Mouse (Mus musculus) stomach, embryonic 16.5 days (tissue): ENCODE data around the gene Agap1. TPM values are rescaled to one million over a fixed set of nuclear protein-coding genes. Genes with fewer than 3 reads are reported as not detected.

ENCODE experiments used
- ATAC-seq: fragments of 200-750 bp; cut with Nextera tagmentation; 2 replicates; pipeline ENCODE4 v1.8.0; 2017; ENCODE audit warnings: moderate number of reproducible peaks, moderate TSS enrichment; ENCODE audit not compliant: insufficient read depth, low FRiP score
- H3K27ac ChIP-seq: fragments of 300-500 bp; sonication (generic); 2 replicates; pipeline ENCODE4 v1.5.1; 2014; ENCODE audit warnings: low read length
- H3K27me3 ChIP-seq: fragments of 300-500 bp; sonication (generic); 2 replicates; pipeline ENCODE4 v1.6.1; 2014; ENCODE audit warnings: low read length, control low read depth, mixed read lengths; ENCODE audit not compliant: control insufficient read depth, insufficient read depth
- H3K36me3 ChIP-seq: fragments of 300-500 bp; sonication (generic); 2 replicates; pipeline ENCODE4 v1.6.1; 2014; ENCODE audit warnings: low read length; ENCODE audit not compliant: control insufficient read depth, insufficient read depth
- H3K4me1 ChIP-seq: fragments of 300-500 bp; sonication (generic); 2 replicates; pipeline ENCODE4 v1.6.1; 2014; ENCODE audit warnings: low read length, control low read depth, mixed read lengths; ENCODE audit not compliant: control insufficient read depth, insufficient read depth
- H3K4me2 ChIP-seq: fragments of 300-500 bp; sonication (generic); 2 replicates; pipeline ENCODE4 v1.6.1; 2014; ENCODE audit warnings: low read depth, low read length, mixed read lengths
- H3K4me3 ChIP-seq: fragments of 300-500 bp; sonication (generic); replicated peaks from 2 replicates; pipeline ENCODE4 v1.5.1; 2014; ENCODE audit warnings: mild to moderate bottlenecking, low read length
- H3K9ac ChIP-seq: fragments of 300-500 bp; sonication (generic); 2 replicates; pipeline ENCODE4 v1.6.1; 2014; ENCODE audit warnings: low read length
- H3K9me3 ChIP-seq: fragments of 300-500 bp; sonication (generic); replicated peaks from 2 replicates; pipeline ENCODE4 v1.6.1; 2016; ENCODE audit warnings: low read length, control low read depth; ENCODE audit not compliant: control insufficient read depth
- WGBS: fragments of 180-500 bp; shearing (Covaris S2); extraction: QIAGEN DNeasy Blood & Tissue Kit; methylation state at CpG from one replicate; pipeline ENCODE4 v1.1.7; 2014; 5-methylcytosine and 5-hydroxymethylcytosine counted together
- polyA plus RNA-seq: library from polyadenylated mRNA; unstranded; fragments of >200 nt; fragmentation: Nextera tagmentation; extraction: Ambion mirVana; gene quantifications from 2 replicates; pipeline ENCODE4 v1.2.1, GENCODE M21; 2015

The Agap1 gene
- polyA plus RNA-seq, 1 experiment from 2014 or later, result 5.8 TPM

DNA sequence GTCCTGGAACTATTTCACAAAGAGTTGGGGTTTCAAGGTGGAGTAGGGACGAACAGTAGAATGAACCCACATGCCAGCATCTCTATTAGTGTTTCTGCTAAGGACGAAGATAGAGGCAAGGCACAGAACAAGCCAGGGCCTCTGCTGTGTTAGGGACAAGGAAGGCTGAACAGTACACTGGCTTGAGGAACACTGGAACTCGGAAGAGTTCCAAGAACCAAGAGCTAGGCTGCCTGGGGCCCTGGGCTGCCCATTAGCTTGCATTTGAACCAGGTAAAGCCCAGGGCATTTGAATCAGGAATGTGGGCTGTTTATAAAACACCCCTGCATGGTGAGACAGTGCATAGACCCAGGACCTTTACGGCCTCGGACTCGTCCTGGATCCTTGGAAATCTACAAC is 940 bp upstream of the Agap1 start:
- Histone ChIP-seq H3K9me3 (0 out of 2 replicates have a peak, but pooled peaks cover 4% of the 10 kb centered on the region), H3K9ac (peak overlapping the region; percentile 90), H3K4me2 (peak overlapping the region; percentile 91), H3K4me1 (peaks cover 14% of the 10 kb centered on the region), H3K4me3 (peak overlapping the region; percentile 68), H3K27me3 (no peaks in the 10 kb centered on the region), H3K27ac (no peak overlapping the region), H3K36me3 (no peaks in the 10 kb centered on the region)
- 36% methylated on average over 6 of the region's 6 CpGs for WGBS
- ATAC-seq, result no peak

DNA sequence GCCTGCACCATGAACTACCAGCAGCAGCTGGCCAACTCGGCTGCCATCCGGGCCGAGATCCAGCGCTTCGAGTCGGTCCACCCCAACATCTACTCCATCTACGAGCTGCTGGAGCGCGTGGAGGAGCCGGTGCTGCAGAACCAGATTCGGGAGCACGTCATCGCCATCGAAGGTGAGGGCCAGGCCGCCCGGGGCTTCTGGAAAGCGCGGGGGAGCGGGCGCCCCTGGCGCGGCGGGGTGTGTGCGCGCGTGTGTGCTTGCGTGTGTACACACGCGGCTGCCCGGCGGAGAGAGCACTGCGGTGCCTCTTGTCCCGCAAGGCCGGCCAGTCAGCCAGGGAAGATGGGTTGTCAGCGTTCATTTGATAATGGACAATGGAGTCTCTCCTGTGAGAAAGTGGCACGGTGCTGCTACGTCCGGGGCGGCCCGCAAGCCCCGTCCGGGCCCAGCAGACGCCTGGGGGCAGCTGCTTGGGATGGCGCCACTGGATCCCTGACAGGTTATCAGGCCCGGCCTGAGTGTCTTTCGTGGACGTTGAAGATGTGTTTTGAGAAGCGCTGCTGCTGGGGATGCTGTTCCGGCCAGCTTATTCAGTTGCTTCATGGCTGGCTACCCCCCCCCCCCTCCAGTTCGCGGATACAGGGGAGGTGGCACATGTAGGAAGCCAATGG is 950 bp downstream of the Agap1 start:
- H3K27ac ChIP-seq, result peak overlapping the region; percentile 78; the same call in 1 of the 2 replicates
- no peaks in the 10 kb centered on the region for H3K27me3 ChIP-seq
- H3K4me2 ChIP-seq, result peak overlapping the region; percentile 91
- H3K4me3 ChIP-seq, result peak overlapping the region; percentile 68
- no peak for ATAC-seq
- no peaks in the 10 kb centered on the region for H3K36me3 ChIP-seq
- WGBS, result under 1% methylated on average over 51 of the region's 51 CpGs
- H3K9me3 ChIP-seq, result 0 out of 2 replicates have a peak, but pooled peaks cover 4% of the 10 kb centered on the region
- H3K4me1 ChIP-seq, result peaks cover 26% of the 10 kb centered on the region
- H3K9ac ChIP-seq, result peak overlapping the region; percentile 90

DNA sequence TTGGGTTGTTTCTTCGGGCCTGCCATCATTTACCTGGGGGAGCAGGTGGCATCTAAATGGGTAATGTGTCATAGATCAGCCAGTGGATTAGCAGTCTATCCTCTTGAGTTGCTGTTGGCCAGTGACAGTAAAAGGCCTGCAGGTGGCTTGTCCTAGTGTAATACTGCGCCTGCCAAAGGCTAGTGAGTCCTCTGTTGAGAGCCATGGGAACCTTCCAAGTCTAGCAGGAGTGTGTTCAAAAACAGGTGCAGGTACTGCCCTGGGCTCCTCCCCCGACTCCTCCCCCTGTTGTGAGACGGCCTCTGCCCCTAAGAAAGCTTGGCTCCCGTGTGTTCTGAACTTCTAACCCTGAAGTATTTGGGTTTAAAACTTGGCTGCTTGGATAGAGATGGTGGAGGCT is 1.9 kb downstream of the Agap1 start:
- peak overlapping the region; percentile 91 for H3K4me2 ChIP-seq
- H3K9me3 ChIP-seq, result 0 out of 2 replicates have a peak, but pooled peaks cover 4% of the 10 kb centered on the region
- peak overlapping the region; percentile 68 for H3K4me3 ChIP-seq
- no peaks in the 10 kb centered on the region for H3K36me3 ChIP-seq
- H3K27me3 ChIP-seq, result no peaks in the 10 kb centered on the region
- ATAC-seq, result no peak
- peaks cover 27% of the 10 kb centered on the region for H3K4me1 ChIP-seq
- WGBS, result 29% methylated on average over 5 of the region's 5 CpGs
- peak overlapping the region; percentile 90; the same call in 1 of the 2 replicates for H3K9ac ChIP-seq
- 0 out of 2 replicates have a peak overlapping the region, but pooled peaks have one; percentile 3 for H3K27ac ChIP-seq

DNA sequence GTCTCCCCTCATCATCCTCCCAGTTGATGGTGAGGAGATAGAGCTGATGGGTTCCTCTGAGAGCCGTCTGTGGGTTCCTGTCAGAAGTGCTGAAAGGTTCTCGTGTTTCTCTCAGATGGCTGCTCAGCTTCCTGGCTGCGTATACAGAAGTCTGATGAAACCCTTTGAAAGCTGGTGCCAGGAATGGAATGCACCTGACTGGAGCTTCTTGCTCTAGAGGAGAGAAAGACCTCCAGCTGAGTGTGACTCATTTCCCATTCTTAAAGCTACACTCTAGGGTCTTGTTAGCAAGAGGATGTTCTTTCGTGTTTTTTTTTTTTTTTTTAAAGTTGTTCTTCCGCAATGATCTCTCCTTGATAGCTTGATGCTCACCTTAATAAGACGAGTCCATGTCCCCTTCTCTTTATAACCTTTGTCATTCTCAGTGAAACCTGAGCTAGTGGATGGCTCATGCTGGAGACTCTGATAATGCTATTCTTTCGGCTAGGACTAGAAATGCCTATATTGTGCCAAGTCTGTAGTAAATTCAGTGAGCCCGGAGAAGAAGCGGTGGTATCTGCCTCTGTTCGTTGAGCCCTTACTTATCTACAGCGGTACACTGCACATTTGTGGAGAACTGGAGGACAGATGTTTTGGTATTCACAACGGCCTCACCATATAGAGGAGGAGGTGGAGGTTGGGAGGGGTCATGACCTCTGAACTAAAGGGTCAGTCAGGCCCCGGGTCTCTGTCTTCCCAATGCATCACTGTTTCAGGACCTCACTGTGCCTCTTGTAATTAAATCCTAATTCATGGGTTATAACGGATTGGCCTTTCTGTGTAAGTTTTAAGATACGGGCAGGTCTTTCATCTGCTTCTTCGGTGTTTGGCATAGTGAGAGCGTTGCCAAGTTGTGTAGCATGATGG is 2.8 kb downstream of the Agap1 start:
- Histone ChIP-seq H3K4me3 (0 out of 2 replicates have a peak overlapping the region, but pooled peaks have one; percentile 68), H3K9ac (no peak overlapping the region), H3K9me3 (0 out of 2 replicates have a peak, but pooled peaks cover 4% of the 10 kb centered on the region), H3K4me1 (peaks cover 27% of the 10 kb centered on the region), H3K27me3 (no peaks in the 10 kb centered on the region), H3K4me2 (peak overlapping the region; percentile 91; the same call in 1 of the 2 replicates), H3K27ac (no peak overlapping the region), H3K36me3 (no peaks in the 10 kb centered on the region)
- ATAC-seq, result no peak
- 70% methylated on average over 17 of the region's 17 CpGs for WGBS

DNA sequence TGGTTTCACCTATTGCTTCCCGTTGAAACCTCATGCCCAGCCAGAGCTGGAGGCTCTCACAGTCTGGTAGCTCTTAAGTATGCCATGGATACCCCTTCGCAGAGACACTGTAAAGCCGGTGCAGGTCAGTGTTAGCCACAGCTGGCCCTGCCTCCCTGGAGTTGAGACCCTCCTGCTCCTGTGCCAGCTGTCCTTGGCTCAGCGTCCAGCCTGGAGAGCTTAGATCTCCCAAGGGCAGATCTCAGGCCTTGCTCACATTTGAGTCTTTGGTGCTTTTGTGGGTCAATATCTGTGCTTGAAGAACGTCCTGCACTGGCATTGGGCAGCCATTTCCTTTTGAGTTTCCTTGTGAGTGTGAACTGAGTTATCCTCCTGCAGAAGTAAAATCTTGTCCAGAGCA is 7.3 kb downstream of the Agap1 start:
- H3K4me2 ChIP-seq, result no peak overlapping the region
- H3K4me1 ChIP-seq, result peaks cover 40% of the 10 kb centered on the region
- H3K27me3 ChIP-seq, result no peaks in the 10 kb centered on the region
- H3K36me3 ChIP-seq, result no peaks in the 10 kb centered on the region
- H3K9me3 ChIP-seq, result 0 out of 2 replicates have a peak, but pooled peaks cover 4% of the 10 kb centered on the region
- no peak for ATAC-seq
- H3K27ac ChIP-seq, result no peak overlapping the region
- H3K9ac ChIP-seq, result no peak overlapping the region
- H3K4me3 ChIP-seq, result no peak overlapping the region
- 78% methylated on average over 5 of the region's 5 CpGs for WGBS

DNA sequence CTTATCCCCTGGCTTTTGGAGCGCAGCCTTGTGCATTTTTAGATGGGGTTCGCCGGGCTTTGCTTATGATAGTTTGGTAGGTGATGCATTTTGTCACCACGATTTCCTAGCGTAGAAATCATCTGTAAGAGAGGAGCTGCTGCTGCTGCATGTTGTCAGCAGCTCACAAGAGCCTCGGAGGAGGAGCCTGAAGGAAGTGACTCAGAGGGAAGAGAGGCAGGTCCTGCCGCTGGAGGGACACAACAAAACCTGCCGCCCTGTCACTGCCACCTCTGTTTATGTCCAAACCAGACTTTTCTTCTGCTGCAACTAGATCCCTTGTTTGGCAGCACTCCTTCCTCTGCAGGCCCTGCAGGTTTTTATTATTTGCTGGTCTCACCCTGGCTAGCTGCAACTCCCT is 8.5 kb downstream of the Agap1 start:
- Histone ChIP-seq H3K4me1 (peaks cover 51% of the 10 kb centered on the region), H3K9me3 (0 out of 2 replicates have a peak, but pooled peaks cover 4% of the 10 kb centered on the region), H3K4me3 (no peak overlapping the region), H3K36me3 (no peaks in the 10 kb centered on the region), H3K9ac (peak overlapping the region; percentile 2; the same call in 1 of the 2 replicates), H3K27me3 (no peaks in the 10 kb centered on the region), H3K4me2 (peak overlapping the region; percentile 29; the same call in 1 of the 2 replicates), H3K27ac (no peak overlapping the region)
- no peak for ATAC-seq
- 28% methylated on average over 8 of the region's 8 CpGs for WGBS

DNA sequence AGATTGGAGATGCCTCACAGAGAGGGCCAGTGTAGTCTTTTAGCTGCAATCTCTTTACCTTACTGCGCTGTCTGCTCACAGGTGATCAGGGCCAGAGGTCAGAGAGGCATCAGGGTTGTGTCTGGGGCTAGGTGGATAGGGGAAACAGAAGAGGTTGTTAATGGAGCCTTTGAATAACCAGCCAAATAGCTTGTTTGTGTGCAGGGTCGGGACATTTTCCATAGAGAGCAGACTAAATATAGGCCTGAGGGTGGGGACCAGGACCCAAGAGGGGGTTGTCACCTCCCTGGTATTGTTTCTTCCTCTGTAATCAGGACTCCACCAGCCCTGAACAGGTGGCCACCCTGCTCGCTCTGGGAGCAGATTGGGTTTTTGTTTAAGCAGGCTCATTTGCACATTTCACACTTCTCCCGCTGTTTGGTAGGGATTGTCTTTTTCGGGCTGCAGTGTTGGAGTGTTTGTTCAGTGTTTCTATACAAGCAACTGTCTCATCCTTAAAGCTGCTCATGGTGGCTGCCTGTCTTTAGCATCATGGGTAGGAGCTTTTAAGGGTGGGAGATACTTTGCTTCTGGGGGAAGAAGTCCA is 10.9 kb downstream of the Agap1 start:
- Histone ChIP-seq H3K27me3 (no peaks in the 10 kb centered on the region), H3K4me2 (no peak overlapping the region), H3K36me3 (no peaks in the 10 kb centered on the region), H3K27ac (no peak overlapping the region), H3K4me1 (peaks cover 42% of the 10 kb centered on the region), H3K9me3 (no peaks in the 10 kb centered on the region), H3K9ac (no peak overlapping the region), H3K4me3 (no peak overlapping the region)
- ATAC-seq, result no peak
- 43% methylated on average over 5 of the region's 5 CpGs for WGBS

DNA sequence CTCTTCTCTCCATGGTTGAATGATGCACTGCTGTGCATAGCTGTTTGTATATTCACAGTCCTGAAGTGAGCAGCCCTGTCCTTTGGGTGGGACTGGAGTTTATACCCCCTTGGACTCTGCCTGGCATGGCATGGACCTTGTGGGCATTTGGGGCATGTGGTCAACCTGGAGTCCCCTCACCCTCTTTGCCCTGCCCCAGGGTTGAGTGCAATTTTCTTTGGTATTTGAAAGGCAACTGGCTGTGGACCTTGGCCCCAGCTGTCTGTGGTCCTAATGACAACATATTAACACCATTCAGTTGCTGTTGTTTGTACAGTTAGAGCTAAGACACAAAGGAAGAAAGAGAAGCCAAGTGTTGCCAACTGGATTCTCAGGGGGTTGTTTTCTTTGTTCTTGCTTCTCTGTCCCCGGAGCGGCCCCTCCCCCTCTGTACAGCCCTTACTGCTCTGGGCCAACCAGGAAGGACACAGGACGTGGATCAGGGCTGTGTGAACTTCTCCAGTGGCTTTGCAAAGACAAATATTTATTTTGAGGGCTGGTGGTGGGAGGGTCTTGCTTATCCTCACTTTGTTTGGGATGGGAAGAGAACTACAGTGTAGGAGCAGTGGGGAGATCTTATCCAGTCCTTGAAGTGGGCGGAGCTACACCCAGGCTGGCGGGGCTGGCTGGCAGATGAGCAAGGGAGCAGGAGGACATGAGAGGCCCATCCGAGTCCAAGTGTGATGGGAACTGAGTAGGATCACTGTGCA is 12.9 kb downstream of the Agap1 start:
- H3K9me3 ChIP-seq, result no peaks in the 10 kb centered on the region
- H3K27ac ChIP-seq, result peak overlapping the region; percentile 76
- peak overlapping the region; percentile 22; the same call in 1 of the 2 replicates for H3K9ac ChIP-seq
- no peak overlapping the region for H3K4me3 ChIP-seq
- H3K36me3 ChIP-seq, result no peaks in the 10 kb centered on the region
- no peaks in the 10 kb centered on the region for H3K27me3 ChIP-seq
- 12% methylated on average over 6 of the region's 6 CpGs for WGBS
- peak overlapping the region; percentile 22; the same call in 1 of the 2 replicates for H3K4me2 ChIP-seq
- H3K4me1 ChIP-seq, result peaks cover 53% of the 10 kb centered on the region
- peak; percentile 81 for ATAC-seq
